9 mouse cellular contexts compared by ENCODE assay signal in genomic region chr7:141465388-141466044, GRCm38 (mm10). TPM values are rescaled to one million over a fixed set of nuclear protein-coding genes. Genes with fewer than 3 reads are reported as not detected.
A peak's percentile ranks its signal among the peaks of the same experiment; 100 is the strongest.
DNase-seq lines count a peak whose midpoint lies in the region; ATAC-seq lines count a peak whose summit lies in the region.
"Had no signal": no experiment of that assay in that cellular context is flagged by ENCODE, and none has a peak within 500 bp of the region (broad histone marks: within the 10 kb centered on the region; RNA-seq: fewer than 3 reads in every experiment).

No protein-coding gene starts in this region.

- no peak overlapping the region for H3K4me2 ChIP-seq in hindbrain, embryonic 14.5 days (replicated peaks)
- H3K4me2 ChIP-seq in stomach, embryonic 16.5 days (ENCODE audit: low read depth, low read length), result peak overlapping the region; percentile 45

- H3K4me1 ChIP-seq in megakaryocyte, embryonic 14.5 days, result peaks cover 95% of the 10 kb centered on the region
- H3K4me1 ChIP-seq in hindbrain, embryonic 14.5 days (replicated peaks; ENCODE audit: control insufficient read depth, insufficient read depth, low read length), result peaks cover 30% of the 10 kb centered on the region
- H3K4me1 ChIP-seq in stomach, embryonic 16.5 days (ENCODE audit: control insufficient read depth, insufficient read depth, low read length), result peaks cover 58% of the 10 kb centered on the region

- ATAC-seq in megakaryocyte, adult 5-6 weeks (ENCODE audit: poor library complexity, severe bottlenecking), result no peak
- ATAC-seq in hindbrain, embryonic 14.5 days (ENCODE audit: low FRiP score), result no peak
- no peak for ATAC-seq in stomach, embryonic 16.5 days (ENCODE audit: insufficient read depth, low FRiP score)

- peaks cover 20% of the 10 kb centered on the region for H3K27me3 ChIP-seq in megakaryocyte, embryonic 14.5 days (replicated peaks)
- H3K27me3 ChIP-seq in hindbrain, embryonic 14.5 days (ENCODE audit: control insufficient read depth, insufficient read depth, low read length), result peaks cover 65% of the 10 kb centered on the region
- H3K27me3 ChIP-seq in stomach, embryonic 16.5 days (ENCODE audit: control insufficient read depth, insufficient read depth, low read length), result peaks cover 24% of the 10 kb centered on the region

- no peaks in the 10 kb centered on the region for H3K9me3 ChIP-seq in megakaryocyte, embryonic 14.5 days
- H3K9me3 ChIP-seq in hindbrain, embryonic 14.5 days (ENCODE audit: control insufficient read depth, low read length), result no peaks in the 10 kb centered on the region
- H3K9me3 ChIP-seq in stomach, embryonic 16.5 days (replicated peaks; ENCODE audit: control insufficient read depth, low read length), result no peaks in the 10 kb centered on the region

- no peak overlapping the region; the same call in 1 of the 2 replicates for H3K9ac ChIP-seq in hindbrain, embryonic 14.5 days
- peak overlapping the region; percentile 59; the same call in 1 of the 2 replicates for H3K9ac ChIP-seq in stomach, embryonic 16.5 days (ENCODE audit: low read length)

- peak overlapping the region; percentile 86 for H3K4me3 ChIP-seq in megakaryocyte, embryonic 14.5 days (replicated peaks)
- H3K4me3 ChIP-seq in hindbrain, embryonic 14.5 days (replicated peaks; ENCODE audit: low read length), result 0 out of 2 replicates have a peak overlapping the region, but pooled peaks have one; percentile 12
- H3K4me3 ChIP-seq in stomach, embryonic 16.5 days (replicated peaks; ENCODE audit: low read length), result no peak overlapping the region

- peaks cover 39% of the 10 kb centered on the region for H3K36me3 ChIP-seq in megakaryocyte, embryonic 14.5 days (replicated peaks; ENCODE audit: low read length)
- peaks cover 8% of the 10 kb centered on the region for H3K36me3 ChIP-seq in hindbrain, embryonic 14.5 days (replicated peaks; ENCODE audit: control insufficient read depth, insufficient read depth)
- H3K36me3 ChIP-seq in stomach, embryonic 16.5 days (ENCODE audit: control insufficient read depth, insufficient read depth, low read length), result peaks cover 8% of the 10 kb centered on the region; the same call in 1 of the 2 replicates

- no peak overlapping the region for H3K27ac ChIP-seq in hindbrain, embryonic 14.5 days
- H3K27ac ChIP-seq in stomach, embryonic 16.5 days (ENCODE audit: low read length), result no peak overlapping the region

- 47% methylated on average over 7 of the region's 10 CpGs for WGBS in hindbrain, embryonic 14.5 days
- 40% methylated on average over 8 of the region's 10 CpGs for WGBS in stomach, embryonic 16.5 days

- DNase-seq in embryo, embryonic 11 days, result peak; percentile 22
- DNase-seq in embryo, embryonic 10 days (ENCODE audit: low spot score), result no peak
- DNase-seq in hindbrain, embryonic 14.5 days (ENCODE audit: low spot score), result no peak
- DNase-seq in ovary, postnatal 10 days (ENCODE audit: low spot score), result no peak
- DNase-seq in cerebellum, adult 11 months, result no peak
- DNase-seq: cerebellum, adult 2 months had no signal

RNA-seq across cellular contexts. Expression of gene Cd151, which starts 1.7 kb away (rescaled TPM):
- 56.1 and 168 TPM in 2 replicates for polyA plus RNA-seq in megakaryocyte, embryonic 14.5 days (2012; ENCODE audit: insufficient read depth, low replicate concordance)
- 13.3 and 16.8 TPM in 2 replicates for total RNA-seq in megakaryocyte, adult 5-6 weeks (2015)
- total RNA-seq in megakaryocyte, adult 5-6 weeks (2017), result 21.6 and 26.4 TPM in 2 replicates
- polyA plus RNA-seq in hindbrain, embryonic 14.5 days (2014; fragmentation: Nextera tagmentation; extraction: Ambion mirVana), result 47.0 and 50.4 TPM in 2 replicates
- 39.1 and 40.3 TPM in 2 replicates for polyA plus RNA-seq in stomach, embryonic 16.5 days (2015; fragmentation: Nextera tagmentation; extraction: Ambion mirVana)

RNA-seq across cellular contexts. Expression of gene Cracr2b, which starts 4.6 kb away (rescaled TPM):
- 19.4 and 29.4 TPM in 2 replicates for polyA plus RNA-seq in megakaryocyte, embryonic 14.5 days (2012; ENCODE audit: insufficient read depth, low replicate concordance)
- total RNA-seq in megakaryocyte, adult 5-6 weeks (2015), result 1.6 and 1.8 TPM in 2 replicates
- 1.5 and 2.0 TPM in 2 replicates for total RNA-seq in megakaryocyte, adult 5-6 weeks (2017)
- 3.7 and 8.1 TPM in 2 replicates for polyA plus RNA-seq in hindbrain, embryonic 14.5 days (2014; fragmentation: Nextera tagmentation; extraction: Ambion mirVana)
- 21.4 and 25.3 TPM in 2 replicates for polyA plus RNA-seq in stomach, embryonic 16.5 days (2015; fragmentation: Nextera tagmentation; extraction: Ambion mirVana)

RNA-seq across cellular contexts. Expression of gene Polr2l, which starts 9.4 kb away (rescaled TPM):
- 49.6 and 150 TPM in 2 replicates for polyA plus RNA-seq in megakaryocyte, embryonic 14.5 days (2012; ENCODE audit: insufficient read depth, low replicate concordance)
- total RNA-seq in megakaryocyte, adult 5-6 weeks (2015), result 16.6 and 24.0 TPM in 2 replicates
- 17.9 and 27.6 TPM in 2 replicates for total RNA-seq in megakaryocyte, adult 5-6 weeks (2017)
- 81.9 and 93.0 TPM in 2 replicates for polyA plus RNA-seq in hindbrain, embryonic 14.5 days (2014; fragmentation: Nextera tagmentation; extraction: Ambion mirVana)
- 62.4 and 63.1 TPM in 2 replicates for polyA plus RNA-seq in stomach, embryonic 16.5 days (2015; fragmentation: Nextera tagmentation; extraction: Ambion mirVana)

RNA-seq across cellular contexts. Expression of gene Tspan4, which starts 9.5 kb away (rescaled TPM):
- 53.2 and 54.8 TPM in 2 replicates for polyA plus RNA-seq in megakaryocyte, embryonic 14.5 days (2012; ENCODE audit: insufficient read depth, low replicate concordance)
- 1.4 and 1.5 TPM in 2 replicates for total RNA-seq in megakaryocyte, adult 5-6 weeks (2015)
- total RNA-seq in megakaryocyte, adult 5-6 weeks (2017), result 1.9 and 3.3 TPM in 2 replicates
- polyA plus RNA-seq in hindbrain, embryonic 14.5 days (2014; fragmentation: Nextera tagmentation; extraction: Ambion mirVana), result 61.0 and 62.2 TPM in 2 replicates
- polyA plus RNA-seq in stomach, embryonic 16.5 days (2015; fragmentation: Nextera tagmentation; extraction: Ambion mirVana), result 67.4 and 69.6 TPM in 2 replicates

RNA-seq across cellular contexts. Expression of gene Pnpla2, which starts 10.5 kb away (rescaled TPM):
- polyA plus RNA-seq in megakaryocyte, embryonic 14.5 days (2012; ENCODE audit: insufficient read depth, low replicate concordance), result 230 and 314 TPM in 2 replicates
- total RNA-seq in megakaryocyte, adult 5-6 weeks (2015), result 31.2 and 34.5 TPM in 2 replicates
- 9.1 and 12.3 TPM in 2 replicates for total RNA-seq in megakaryocyte, adult 5-6 weeks (2017)
- polyA plus RNA-seq in hindbrain, embryonic 14.5 days (2014; fragmentation: Nextera tagmentation; extraction: Ambion mirVana), result 15.3 and 18.4 TPM in 2 replicates
- 34.0 and 38.5 TPM in 2 replicates for polyA plus RNA-seq in stomach, embryonic 16.5 days (2015; fragmentation: Nextera tagmentation; extraction: Ambion mirVana)
